Mouse (Mus musculus): ENCODE data around the gene Scp2. TPM values are rescaled to one million over a fixed set of nuclear protein-coding genes. Genes with fewer than 3 reads are reported as not detected.

Scp2 gene
- total RNA-seq, 2 experiments from 2014 or later, result 102 to 110 TPM

DNA sequence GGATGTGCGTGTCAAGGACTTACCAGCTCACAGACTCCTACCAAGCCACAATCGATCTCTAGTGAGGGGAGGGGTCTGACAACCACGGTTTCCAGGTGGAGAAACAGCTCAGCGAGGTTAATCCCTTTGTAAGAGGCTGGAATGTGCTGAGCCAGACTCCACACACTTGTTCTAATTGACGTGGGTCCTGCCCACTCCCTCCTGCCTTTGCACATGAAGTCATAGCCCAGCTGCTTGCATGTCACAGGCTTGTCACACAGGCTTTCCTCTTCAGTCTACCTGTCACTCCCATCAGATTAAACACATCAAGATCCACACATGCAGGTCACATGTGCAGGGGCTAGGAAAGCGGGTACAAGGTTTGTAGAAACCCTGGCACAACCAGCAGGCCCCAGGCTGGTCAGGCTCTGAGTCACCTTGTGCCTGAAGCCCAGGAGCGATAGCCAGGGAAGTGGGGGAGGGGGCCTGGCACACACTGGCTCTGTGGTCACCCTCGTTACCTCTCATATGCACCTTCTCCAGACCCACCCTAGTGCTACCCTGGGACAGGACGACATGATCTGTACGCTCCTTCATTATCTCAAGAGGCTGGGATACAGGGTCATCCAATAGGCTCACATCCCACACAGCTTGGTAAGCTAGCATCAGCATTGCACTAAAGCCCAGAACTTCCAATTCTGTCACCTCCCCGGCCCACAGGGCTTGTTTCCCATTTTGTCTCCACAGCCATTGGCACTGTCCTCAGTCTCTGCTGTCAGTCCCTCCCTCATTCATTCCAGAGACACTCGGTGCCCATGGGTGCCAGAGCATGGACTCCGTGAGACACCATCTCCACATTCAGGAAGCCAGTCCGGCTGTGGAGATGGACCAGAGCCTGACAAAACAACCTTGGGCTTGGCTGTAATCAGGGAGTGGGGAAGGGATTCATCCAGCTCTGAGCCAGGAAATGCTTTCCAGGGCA lies 125.6 kb downstream of the Scp2 start:
- DNase-seq (ENCODE audit: low spot score in 2 of 2), result peak; percentile 40 to 64

DNA sequence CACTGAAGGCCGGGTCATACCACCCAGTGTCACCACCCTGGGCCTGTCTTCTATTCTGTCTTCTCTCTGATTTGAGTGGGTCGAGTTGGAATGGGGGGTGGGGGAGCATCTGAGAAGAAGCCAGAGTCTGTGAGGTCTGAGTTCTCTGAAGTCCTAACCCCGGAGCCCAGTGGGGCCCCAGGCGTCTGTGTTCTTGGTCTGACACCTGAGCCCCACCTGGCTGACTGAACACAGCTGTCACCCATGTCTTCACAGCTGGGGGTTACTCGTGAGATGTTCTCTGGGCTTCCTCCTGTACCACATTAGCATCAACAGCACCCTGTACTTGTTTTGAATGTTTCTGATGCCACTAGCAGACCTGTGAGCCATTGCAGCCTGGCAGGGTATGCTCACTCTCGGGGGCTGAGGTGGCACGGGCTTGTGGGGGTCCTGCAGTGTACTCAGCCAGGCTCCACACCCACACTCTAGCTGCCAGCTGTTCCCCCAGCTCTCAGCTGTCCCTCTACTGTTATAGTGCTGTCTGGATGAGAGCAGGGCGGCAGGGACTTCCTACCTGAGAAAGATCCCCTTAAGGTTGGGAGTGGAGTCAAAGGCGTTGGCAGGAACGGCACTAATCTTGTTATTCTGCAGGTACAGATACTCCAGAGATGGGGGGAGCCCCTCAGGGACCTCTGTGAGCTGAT lies 126.4 kb downstream of the Scp2 start:
- DNase-seq (ENCODE audit: low spot score in 2 of 2), result no peak

DNA sequence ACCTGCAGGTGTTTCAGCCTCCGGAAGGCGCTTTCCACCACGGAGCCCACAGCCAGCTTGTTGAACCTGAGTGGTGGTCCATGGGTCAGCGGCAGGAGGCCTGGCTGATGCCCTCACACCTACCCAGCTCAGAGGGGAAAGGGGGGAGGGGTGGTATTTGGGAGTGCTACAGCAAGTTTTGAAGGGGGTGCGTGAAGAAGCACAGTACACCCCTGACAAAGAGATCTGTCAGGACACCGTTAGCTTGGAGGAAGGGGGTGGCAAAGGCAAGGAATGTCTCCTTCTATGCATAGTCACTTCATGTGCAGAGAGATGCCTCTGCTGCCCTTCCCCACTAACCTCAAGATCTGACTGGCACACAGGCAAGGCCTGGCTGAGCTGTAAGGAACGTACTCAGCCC lies 127.0 kb downstream of the Scp2 start:
- DNase-seq (ENCODE audit: low spot score in 2 of 2), result no peak

DNA sequence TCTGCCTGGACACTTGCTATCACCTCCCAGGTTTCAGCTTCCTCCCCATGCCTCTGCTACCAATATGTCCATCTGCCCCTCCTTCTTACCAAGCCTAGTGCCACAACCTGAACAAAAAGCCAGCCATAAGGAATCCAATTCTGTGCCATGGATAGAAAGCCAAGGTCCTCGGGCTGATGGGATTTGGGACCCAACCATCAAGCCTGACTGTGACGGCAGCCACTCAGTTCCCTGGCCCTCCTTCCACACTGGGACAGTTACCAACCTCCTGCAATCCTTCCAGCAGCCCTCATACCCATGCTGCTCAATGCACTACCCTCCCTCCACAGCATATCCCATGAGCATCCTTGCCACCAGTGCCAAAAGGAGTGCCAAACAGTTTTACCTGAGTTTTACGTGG lies 128.5 kb downstream of the Scp2 start:
- no peak for DNase-seq (ENCODE audit: low spot score in 2 of 2)

DNA sequence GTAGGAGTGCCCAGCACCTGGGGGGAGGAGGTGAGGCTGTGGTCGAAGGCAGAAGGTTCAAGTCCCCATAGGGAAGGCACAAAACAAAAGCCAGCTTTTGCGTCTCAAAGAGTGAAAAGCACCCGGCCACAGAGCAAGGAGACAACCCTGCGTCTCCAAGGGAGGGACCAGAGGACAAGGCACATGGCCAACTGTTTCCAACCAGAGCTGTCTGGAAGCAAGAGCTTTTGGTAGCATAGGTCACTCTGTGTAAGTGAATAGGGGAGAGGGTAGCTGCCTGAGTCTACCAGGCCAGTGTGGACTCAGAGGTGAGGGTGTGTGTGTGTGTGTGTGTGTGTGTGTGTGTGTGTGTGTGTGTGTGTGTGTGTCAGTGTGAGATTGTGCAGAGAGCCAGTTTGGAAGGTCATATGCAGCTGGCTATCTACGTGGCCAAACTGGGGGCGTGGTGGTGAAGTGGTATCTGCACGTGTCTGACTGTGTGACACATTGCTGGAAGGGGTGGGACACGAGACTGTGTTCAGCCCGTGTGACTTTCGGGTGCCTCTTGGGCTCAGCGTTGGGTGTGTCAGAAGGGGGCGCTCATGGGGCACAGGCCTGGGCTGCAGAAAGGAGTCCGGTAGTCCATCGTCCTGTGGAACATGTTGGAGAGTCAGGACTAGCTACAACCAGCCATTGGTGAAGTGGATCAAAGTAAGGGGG lies 129.6 kb downstream of the Scp2 start:
- no peak for DNase-seq (ENCODE audit: low spot score in 2 of 2)

DNA sequence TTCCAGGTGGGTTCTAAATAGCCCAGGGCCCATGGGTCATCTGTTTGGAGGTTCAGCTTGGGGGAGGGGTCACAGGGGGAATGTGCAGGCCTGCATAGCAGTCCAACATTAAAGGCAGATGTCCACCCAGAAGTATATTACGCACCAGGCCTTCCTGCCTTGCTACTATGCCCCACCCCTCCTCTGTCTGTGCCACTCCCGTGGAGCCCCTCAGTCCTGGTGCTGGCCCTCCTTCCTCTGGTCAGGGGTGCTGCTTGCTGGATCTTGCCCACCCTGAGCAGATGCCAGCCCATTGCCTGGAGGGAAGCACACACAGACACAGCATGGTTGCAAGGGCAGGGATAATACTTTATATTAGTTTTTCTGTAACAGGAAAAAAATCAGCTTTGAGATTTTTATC lies 130.3 kb downstream of the Scp2 start:
- DNase-seq (ENCODE audit: low spot score in 2 of 2), result no peak

DNA sequence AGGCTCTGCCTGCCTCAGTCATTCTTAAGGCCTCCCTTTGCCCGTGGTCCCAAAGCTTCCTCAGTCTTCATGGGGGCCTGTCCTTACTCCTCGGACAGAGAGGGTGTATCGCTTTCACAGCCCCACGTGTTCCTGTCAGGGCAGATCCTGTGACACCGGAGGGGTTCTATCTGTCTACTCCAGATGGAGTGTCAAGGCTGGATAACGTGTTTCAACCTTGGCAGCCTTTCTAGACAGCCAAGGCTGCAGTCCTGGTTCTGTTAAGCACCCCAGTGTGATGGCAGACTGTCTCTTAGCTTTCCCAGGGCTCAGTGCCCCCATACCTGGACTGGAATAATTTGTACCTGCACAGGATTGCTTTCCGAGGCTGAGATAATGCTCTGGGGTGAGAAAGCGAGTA lies 136.3 kb downstream of the Scp2 start:
- no peak for DNase-seq (ENCODE audit: low spot score in 2 of 2)

DNA sequence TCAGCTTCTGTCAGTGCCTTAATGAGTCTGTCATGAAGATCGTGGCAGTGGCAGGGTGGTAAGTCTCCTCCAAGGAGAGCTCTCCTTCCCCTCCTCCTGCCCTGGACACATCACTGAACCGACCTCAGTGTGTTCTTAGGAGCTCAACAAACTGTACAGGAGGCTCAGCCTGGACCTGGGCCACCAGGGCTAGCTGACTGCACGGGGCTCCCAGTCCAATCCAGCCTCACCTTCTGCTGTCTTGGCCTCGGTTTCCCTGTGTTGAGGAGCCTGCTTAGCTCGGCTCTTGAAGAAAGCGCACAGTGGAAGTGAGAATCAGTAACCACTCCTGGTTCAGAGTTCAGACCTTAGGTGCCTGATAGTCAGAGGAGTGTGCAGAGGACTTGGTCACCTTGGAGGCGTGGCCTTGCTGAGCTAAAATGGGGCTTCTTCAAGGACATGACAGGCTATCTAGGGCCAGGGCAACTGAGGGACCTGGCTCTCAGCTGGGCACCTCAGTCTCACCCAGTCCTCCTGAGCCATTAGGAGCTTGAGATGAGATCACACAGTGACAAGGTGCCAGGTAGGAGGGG lies 137.2 kb downstream of the Scp2 start:
- DNase-seq (ENCODE audit: low spot score in 2 of 2), result no peak

DNA sequence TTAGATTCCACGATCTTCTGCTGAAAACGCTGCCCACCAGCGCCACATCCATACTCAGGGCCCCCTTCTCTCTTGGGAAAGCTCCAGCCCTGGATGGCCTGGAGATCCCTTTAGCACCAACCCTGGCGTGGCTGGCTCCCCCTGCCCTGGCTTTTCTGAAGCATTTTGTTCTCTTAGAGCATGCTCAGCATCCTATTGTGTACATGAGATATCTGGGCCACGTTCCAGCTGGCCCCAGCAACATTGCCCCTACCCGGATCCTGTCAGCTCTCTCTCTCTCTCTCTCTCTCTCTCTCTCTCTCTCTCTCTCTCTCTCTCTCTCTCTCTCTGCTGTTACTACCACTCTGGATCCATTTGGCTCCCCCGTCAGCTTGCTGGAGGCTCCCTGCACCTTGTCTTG lies 139.5 kb downstream of the Scp2 start:
- DNase-seq (ENCODE audit: low spot score in 2 of 2), result no peak

DNA sequence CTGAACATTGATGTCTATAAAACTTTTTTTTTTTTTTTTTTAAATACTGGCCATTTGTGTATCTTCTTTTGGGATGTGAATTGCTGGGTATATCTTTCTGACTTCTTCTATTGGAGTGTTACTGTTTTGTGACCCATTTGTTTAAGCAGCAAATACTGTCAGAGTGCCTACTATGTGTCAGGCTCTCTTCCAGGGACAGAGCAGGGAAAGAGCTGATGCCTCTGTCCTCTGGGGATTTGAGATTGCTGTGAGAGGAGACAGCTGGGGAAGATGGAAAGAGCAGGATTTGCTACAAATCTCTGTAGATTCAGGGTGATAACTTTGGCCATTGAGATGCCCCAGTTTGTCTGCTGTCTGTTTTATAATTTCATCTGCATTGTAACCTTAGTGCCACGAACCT lies 145.4 kb downstream of the Scp2 start:
- no peak for DNase-seq (ENCODE audit: low spot score in 2 of 2)

DNA sequence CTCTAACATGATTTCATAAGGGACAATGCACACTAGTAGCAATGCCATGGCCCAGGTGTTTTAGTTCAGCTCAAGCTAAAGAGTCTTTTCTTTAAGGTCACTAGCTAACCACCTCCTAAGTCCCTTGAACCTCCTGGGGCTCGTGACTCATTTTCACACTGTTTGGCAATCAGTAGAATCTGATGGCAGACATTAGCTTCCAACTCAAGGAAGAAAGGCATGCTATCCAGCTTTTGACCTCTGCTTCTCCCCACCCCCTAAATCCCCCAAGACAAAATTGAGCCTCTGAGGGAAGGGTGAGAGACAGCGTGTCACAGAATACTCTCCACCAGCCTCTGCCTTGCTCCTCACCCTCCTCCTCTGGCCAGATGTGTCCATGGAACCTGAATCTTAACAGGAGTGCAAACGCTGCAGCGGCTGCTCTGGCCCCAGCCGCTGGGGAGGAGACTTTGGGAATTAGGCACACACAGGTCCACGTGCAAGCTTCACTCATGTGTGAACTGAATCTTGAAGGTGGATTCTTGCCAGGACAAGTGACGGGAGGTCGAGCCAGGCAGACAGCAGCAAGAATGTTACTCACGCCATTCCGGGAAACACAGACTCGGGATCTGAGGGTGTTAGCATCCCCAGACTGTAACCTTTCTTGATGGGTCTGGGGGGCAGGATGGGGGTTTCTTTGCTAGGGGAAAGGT lies 146.0 kb downstream of the Scp2 start:
- DNase-seq (ENCODE audit: low spot score in 2 of 2), result no peak

DNA sequence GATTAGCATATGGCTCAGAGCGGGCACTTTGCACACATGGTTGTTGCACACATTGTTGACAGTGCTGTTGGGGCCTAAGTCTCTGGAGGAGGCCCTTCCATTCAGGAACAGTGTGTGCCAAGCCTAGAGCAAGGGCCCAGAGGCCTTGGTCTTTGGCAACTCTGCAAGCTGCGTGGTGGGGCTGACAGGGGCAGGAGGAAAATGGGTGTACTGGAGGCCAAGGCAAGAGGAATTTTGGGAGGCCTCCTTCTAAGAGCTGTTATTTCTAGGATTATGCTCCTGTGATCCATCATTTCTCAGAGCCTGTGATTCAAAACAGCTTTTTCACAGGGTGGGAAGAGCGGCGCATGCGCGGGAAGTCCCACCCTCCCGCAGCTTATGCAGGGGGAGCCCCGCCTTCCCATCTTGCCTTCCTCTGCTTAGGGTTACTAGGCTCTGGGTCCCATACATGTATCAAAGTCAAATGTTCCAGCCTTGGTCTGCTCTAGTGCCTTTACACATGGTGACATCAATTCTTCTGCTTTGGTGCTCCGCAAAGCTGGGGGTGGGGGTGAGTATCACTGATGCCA lies 148.3 kb downstream of the Scp2 start:
- no peak for DNase-seq (ENCODE audit: low spot score in 2 of 2)

DNA sequence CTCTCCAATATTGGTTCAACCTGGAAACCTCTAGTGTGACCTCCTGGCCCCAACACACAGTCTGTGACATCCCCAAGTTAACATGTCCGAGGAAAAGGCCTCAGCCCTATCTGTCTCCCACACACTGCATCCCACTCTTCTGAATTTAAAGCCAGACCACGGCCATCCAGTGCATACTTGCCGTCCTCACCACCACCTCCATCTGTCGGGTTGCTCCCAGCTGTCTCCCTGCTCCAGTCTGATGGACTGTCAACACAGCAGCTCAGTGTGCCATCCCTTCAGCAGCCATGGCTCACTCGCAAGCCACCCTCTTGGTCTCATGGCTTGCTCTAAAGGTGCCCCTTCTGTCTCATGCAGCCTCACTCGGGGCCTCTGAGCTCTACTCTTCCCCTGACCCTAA lies 149.1 kb downstream of the Scp2 start:
- DNase-seq (ENCODE audit: low spot score in 2 of 2), result no peak

DNA sequence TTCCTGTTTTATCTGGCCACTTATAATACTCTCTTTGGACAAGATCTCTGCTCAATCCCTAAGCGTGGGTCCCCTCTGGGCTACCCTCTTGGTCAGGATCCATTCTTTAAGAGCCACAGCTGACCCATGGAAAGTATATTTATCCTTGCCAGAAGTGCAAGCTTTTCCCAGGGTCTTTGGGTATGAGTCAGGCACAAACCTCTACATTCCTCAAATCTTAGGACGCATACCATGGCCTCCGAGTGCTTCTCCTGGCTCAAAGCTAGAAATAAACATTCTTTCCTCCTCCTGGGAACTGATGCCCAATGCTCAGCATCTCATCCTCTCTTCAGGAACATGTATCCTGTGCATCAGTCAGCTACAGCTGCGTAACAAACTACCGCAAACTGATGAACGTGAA lies 149.8 kb downstream of the Scp2 start:
- DNase-seq (ENCODE audit: low spot score in 2 of 2), result no peak

Small RNA genes lying within 50 kb of the gene (microRNA-seq; reads per million reads assigned to microRNA genes)
- gene Mir6397, result 0 reads per million in 2 experiments

Other genes starting within 250 kb of the Scp2 start
- gene Cpt2, start 221.4 kb downstream of the Scp2 start, total RNA-seq (2021), result 1 to 10 TPM; 6.1 to 9.4 TPM
- gene Slc1a7, start 176.7 kb downstream of the Scp2 start, total RNA-seq (2021), result not detected
- 1 to 10 TPM; 6.8 to 8.4 TPM for gene Podn, start 48.6 kb downstream of the Scp2 start, total RNA-seq (2021)
- 10 to 100 TPM; 16.5 to 17.7 TPM for gene Echdc2, start 20.4 kb upstream of the Scp2 start, total RNA-seq (2021)
- not detected for gene Zyg11a, start 73.0 kb upstream of the Scp2 start, total RNA-seq (2021)
- 10 to 100 TPM; 93.4 to 97.0 TPM for gene Zyg11b, start 156.1 kb upstream of the Scp2 start, total RNA-seq (2021)
- gene Coa7, start 183.1 kb upstream of the Scp2 start, total RNA-seq (2021), result 10 to 100 TPM; 27.9 to 29.4 TPM
- gene Shisal2a, start 238.4 kb upstream of the Scp2 start, total RNA-seq (2021), result not detected

All from layer of hippocampus, adult 18-20 months (tissue).